Mouse (Mus musculus) ovary, postnatal 36 days (tissue): ENCODE measurements around the gene BC005624.
"Not testable (repeated sequence)": the region's sequence is repeated elsewhere in the genome, so short reads cannot be mapped to it uniquely, and the experiment has no call there.

Experiments used
- DNase-seq: peaks from one replicate; pipeline ENCODE4 v3.0.0; 2022; ENCODE audit warnings: low spot score, mixed read lengths

The BC005624 gene

DNA sequence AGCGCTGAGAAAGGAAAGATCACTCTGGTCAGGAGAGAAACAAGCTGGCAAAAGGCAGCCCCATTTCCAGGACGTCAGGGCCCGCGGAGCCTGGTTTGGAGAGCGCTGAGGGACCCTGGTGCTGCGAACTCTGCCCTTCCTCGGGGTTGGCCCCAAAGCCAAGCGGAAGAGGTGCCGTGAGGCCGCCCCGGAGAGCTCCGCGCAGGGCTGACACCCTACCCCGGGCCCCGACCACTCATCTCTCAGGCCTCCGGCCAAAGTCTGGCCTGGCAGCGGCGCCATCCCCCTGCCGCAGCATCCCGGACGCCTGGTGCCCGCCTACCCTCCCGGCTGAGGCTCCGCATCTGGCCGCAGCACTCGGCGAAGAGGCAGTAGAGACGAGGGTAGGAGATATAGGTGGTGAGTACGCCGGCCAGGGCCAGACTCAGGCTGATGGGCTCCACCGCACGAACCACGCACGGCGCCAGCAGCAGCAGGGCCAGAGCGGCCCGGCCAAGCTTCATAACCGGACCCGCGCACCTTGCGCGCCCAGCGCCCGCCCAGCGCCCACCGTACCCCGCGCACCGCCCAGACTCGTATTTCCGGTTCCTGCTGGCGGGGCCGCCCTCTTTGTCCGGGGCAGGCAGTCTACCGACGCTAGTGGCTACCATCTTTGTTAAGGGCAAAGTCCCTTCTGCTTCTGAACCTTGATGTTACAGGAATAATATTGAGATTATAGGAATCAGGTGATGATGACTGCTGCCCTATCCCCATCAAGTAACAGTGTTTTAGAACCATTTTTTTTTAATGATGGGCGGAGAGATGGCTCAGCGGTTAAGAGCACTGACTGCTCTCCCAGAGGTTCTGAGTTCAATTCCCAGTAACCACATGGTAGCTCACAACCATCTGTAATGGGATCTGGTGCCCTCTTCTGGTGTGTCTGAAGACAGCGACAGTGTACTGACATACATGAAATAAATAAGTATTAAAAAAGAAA, 14.4 kb downstream of the BC005624 start, which contains the start of gene Tor1a:
TSS of gene Tor1a (minus strand) at position 582 of the 976 bp plus-strand sequence.
- DNase-seq = peak; percentile 89

DNA sequence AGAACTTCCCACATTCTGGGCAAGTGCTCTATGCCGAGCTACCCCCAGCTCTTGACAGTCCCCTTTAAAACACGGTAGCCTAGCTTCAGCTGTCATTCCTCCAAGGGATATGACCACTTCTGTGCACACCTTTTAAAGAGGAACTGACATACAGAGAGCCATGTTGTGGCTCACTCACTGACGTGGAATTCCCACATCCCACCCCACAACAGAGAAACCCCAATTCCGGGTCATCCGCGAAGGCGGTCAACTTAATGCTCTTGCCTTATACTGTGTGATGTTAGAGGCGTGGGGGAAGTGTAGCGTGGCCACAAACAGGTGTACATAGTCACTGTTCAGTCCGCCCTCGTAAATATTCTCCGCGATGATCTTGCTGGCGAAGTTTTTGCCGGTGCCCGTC, 15.2 kb downstream of the BC005624 start:
- DNase-seq = no peak

DNA sequence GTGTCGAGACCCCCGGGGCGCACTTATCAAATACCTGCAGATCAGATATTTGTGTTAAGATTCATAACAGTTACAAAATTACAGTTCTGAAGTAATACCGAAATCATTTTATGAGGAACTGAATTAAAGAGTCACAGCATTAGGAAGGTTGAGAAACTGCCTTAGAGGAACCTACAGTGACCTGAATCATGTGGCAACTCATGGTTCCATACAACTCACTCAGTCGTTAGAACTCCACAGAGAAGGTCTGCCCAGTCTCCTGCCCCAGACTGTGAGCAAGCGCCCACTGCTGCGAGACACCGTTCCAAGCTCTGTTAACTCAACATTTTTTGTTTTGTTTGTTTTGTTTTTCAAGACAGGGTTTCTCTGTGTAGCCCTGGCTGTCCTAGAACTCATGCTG, 16.4 kb downstream of the BC005624 start:
- DNase-seq = no peak

DNA sequence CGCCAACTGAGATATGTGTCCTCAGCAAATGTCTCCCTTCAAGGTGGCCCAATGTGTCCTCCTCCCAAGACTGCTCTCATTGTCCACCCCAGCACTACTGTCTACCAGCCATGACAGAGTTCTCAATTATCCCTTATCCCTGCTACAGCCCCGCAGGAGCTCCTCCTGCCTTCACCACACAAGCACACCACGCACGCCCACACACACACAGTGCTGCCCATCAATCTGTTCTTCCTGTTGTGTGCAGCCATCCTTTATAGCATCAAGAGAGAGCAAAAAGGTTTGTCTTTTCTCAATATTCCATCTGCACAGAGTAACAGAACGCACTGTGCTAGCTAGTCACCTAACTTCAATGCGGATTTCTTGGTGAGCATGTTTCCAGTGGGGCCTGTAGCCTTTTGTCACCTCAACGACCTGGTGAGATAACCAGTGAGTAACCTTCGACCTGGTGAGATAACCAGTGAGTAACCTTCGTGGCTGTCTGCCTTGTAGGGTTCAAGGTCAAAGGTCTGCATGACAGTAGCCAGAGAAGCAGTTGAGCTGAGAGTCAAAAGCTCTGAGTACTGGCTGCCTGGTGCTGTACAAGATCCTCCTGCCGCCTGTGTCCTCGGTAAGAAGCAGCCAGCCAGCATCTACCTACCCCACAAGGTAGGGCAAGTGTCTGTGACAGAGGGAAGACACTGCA, 19.3 kb downstream of the BC005624 start:
- DNase-seq = no peak

DNA sequence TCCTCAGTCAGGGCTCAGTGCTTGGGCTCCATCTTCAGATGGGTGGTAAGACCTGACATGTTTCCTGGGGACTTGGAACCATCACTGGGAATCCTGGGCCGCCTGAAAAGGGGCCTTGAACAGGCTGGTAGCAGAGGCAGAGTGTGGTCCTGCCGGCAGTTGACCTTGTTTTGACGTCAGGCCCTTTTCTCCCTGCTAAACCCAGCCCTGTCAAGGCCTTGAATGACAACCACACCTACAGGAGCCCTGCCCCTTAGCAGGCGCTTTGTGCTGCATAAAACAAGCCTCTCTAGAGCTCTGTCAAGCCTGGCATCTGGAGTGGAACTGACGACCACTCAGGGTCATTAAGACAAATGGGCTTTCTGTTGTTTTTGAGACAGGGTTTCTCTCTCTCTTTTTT, 22.1 kb downstream of the BC005624 start:
- DNase-seq = no peak

DNA sequence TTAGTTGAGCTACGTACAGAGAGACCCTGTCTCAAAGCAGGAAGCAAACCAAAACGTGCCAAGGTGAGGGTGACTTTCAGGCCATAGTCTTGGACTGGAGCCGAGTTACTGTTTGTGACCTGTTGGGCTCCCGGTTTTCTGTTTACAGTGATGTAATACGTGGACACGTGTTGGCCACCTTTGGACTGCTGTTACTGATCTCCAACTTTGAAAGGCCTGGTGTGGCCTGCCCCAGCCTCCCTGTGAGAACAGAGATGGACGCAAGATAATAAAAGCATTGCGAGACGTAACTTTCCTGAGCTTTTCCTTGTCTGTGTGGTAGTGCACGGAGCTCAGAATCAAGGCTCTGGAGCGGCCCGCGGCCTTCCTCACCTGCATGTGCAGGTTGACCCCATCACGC, 23.3 kb downstream of the BC005624 start:
- no peak for DNase-seq

DNA sequence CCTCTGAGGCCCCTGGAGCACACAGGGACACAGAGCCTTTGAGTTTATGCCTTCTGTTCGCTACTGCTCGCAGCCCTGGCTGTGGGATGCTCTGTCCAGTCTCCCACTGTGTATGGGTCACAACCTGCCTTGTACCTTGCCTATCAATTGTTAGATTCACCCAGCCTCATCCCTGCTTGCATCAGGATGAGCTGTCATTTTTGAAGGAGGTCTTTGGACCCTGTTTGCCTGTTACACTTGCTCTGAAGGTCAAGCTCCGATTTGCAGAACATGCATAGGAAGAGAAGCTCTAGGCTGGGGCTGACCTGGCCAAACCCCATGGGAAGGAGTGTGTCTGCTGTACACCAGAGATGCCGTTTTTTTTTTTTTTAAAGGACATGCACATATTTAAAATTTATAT, 24.5 kb downstream of the BC005624 start:
- DNase-seq = no peak

DNA sequence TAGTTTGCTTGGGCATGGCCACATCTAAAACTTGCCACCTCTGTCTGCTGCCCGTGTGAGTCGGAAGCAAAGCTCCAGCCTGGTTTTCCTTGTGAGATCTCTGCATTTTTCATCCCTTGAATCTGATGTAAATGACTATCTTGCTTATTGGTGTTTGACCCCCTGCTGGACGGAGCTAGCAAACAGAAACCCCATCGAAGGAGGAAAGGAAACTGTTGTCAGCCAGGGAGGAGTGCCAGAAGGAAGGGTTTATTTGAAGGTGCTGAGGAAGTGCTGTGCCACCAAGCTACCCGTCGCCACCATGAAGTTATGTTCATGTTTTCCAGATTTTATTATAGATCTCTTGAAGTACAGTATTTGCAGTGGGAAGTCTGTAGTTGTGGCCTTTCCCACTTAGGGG, 27.2 kb downstream of the BC005624 start:
- no peak for DNase-seq

DNA sequence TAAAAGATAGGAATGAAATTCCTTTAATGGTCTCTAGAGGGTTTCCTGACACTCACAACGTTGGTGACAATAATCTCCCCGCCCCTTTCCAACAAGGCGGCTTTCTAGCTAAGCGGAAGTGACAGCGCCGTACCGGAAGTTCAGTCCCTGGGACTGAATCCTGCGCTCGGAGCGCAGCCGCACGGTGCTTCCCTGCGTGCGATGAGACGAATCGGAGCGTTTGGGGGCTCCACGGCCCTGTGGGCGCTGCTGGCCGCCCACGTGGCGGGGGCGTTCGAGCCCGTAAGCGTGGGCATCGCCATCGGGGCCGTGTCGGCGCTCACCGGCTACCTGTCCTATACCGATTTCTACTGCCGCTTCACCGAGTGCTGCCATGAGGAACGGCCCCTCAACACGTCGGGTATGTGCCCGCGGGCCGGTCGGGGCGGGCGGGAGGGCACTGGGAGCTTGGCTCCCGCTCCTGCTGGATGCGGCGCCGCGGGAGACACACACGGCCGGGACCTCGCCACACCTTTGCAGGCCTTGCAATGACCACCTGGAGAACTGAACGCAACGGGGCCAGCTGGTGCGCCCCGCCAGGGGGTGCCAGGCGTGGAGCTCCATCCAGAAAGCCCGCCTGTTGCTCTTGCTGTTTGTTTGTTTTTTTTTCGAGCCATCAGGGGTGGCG, 29.0 kb downstream of the BC005624 start, which contains the start of gene Tor1b:
TSS of gene Tor1b (plus strand) at position 136 of the 667 bp plus-strand sequence.
- DNase-seq = peak; percentile 78

DNA sequence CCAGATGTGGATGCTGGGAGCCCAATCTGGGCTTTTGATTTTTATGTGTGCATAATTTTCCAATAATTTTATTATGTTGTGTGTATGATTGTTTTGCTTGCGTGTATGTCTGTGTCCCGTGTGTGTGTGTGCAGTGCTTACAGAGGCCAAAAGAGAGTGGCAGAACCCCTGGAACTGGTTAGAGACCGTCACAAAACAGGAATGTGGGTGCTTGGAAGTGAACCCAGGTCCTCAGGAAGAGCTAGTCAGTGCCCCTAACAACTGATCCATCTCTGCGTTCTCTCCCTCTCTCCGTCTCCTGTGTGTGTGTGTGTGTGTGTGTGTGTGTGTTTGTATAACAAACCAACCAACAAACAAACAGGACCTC, 29.6 kb downstream of the BC005624 start:
- DNase-seq = no peak

DNA sequence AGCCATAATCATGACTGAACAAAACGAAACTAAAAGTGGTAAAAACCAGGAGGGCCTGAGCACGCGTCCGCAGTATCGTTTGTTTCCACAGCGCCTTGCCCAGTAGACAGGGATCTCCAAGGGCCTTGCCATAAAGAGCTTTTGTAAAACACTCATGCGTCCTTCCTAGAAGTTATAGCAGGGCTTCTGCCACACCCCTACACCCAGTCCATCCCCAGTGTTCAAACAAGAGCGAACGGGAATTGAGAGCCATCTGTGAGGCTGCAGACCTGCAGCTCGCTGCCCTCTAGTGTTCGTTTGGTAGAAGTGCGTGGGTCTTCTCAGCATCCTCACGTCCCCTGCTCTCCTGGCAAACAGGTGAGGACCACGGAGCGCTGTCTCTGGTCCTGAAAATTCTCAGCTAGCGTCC, 39.4 kb downstream of the BC005624 start:
- DNase-seq = peak; percentile 58

DNA sequence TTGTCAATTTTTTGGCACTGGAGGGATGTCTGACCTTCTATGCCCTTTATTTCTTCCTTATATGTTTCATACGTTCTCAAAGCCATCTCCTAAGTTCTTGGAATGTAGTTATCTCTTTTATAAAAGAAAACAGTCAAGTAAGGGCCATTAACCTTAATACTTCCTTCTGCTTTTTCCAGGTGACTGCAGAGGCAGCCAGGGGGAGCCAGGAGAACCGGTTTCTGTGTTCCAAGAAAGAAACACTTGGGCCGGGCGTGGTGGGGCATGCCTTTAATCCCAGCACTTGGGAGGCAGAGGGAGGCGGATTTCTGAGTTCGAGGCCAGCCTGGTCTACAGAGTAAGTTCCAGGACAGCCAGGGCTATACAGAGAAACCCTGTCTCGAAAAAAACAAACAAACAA, 39.9 kb downstream of the BC005624 start:
- DNase-seq = not testable (repeated sequence)

DNA sequence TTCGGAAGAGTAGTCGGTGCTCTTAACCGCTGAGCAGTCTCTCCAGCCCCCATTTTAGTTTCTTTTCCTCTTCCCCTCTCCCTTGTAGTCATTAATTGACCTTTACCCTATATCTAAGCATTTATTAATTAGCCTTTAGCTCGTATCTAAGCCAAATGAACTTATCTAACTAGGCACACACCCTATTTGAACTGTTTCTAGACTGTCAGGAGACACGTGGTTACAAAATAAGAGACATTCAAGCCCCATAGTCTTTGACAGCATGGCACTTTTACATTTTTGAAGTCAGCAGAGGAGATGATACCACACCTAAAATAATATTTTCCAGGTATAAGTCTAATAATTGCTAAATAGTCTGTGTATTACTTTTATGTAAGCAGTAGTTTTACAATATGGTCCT, 40.4 kb downstream of the BC005624 start:
- no peak for DNase-seq

DNA sequence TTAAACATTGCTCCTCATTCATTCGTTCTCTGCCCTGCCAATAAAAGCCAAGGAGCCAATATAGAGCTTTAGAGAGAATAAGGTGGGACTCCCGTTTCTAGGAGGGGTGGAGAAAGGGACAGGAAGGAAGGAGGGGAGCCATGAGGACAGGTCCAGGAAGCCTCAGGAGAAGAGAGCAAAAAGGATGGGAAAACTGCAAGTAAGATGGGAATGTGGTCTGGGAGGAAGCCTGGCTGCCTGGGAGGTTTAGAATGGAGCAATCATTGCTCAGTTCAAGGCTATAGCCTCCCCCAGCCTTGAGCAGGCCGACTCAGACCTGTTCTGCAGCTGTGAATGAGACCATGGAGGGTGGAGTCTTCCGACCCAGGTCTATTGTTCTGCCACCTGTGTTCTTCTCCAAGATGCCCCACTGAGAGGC, 43.4 kb downstream of the BC005624 start:
- DNase-seq = no peak

DNA sequence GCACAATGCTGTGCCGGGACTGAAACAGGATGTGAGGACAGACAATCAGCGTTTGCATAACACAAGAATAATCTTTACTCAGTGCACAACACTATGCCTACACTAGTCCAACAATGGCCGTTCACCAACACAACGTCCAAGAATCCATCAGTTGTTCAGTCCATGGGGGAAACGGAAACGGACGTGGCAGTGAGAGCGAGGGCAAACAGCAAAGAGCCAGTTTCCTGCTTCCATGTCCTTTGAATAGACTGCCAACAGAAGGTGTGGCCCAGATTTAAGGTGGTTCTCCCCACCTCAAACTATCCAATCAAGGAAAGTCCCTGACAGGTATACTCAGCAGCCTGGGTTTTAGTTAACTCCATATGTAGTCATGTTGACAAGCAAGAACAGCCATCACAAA, 44.3 kb downstream of the BC005624 start:
- no peak for DNase-seq

DNA sequence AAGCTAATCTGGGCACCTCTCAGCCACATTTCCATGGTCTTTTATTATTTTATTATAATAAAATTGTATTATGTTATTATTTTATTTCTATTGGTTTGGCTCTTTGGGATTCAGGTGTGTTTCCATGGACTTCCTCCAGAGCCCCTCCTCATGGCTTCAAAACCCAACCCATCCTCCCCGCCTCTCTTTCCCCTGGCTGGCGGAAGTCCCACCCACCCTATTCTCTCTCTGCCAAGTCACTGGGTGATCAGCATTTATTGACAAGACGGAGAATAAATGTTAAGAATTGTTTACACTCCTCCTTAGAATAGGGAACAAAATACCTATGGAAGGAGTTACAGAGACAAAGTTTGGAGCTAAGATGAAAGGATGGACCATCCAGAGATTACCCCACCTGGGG, 45.2 kb downstream of the BC005624 start:
- DNase-seq = no peak

DNA sequence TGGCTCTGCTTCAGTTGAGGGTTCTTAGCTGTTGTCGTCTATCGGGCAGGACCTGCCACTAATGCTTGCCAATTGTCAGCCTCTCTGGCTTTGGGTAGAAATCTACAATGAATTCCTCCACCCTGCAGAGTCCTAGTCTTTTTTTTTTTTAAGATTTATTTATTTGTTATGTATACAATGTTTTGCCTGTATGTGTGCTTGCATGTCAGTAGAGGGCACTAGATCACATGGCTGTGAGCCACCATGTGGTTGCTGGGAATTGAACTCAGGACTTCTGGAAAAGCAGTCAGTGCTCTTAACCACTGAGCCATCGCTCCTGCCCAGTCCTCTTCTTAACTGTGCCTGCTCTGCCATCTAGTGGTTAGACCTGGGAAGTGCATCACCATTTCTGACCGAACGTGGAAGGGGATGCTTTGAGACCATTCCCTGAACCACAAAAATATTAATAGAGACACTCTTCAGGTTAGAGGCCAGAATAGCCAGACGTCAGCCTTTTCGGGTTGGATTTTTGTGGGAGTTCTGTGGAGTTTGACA, 48.0 kb downstream of the BC005624 start:
- peak; percentile 69 for DNase-seq

DNA sequence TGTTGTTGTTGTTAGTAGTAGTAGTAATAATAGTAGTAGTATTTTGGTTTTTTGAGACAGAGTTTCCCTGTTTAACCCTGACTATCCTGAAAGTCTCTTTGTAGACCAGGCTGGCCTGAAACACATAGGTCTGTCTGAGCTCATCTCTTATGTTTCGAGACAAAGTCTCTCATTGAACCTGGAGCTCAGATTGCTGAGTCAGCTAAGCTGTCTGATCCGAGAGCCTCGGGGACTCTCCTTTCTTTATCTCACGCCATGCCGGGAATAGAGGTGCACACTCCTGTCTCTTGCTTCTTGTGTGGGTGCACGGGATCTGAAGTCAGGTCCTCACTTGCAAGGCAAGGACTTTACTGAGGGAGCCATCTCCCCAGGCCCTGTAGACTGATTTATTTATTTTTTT, 49.0 kb downstream of the BC005624 start:
- DNase-seq = no peak

DNA sequence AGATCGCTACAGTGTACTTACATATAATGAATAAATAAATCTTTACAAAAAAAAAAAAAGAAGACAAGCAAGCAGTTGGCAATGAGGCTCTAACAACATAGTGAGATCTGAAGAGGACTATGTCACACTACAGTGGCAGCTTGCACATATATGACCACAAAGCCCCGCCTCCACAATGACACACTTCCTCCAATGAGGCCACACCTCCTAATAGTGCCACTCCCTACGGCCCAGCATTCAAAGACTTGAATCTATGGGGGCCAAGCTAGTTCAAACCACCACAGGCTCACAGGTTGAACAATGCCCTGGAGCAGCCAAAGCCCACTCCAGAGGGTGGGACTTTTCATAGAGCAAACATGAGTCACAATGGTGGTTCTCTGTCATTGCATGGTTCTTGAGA, 50.1 kb downstream of the BC005624 start:
- DNase-seq = no peak

DNA sequence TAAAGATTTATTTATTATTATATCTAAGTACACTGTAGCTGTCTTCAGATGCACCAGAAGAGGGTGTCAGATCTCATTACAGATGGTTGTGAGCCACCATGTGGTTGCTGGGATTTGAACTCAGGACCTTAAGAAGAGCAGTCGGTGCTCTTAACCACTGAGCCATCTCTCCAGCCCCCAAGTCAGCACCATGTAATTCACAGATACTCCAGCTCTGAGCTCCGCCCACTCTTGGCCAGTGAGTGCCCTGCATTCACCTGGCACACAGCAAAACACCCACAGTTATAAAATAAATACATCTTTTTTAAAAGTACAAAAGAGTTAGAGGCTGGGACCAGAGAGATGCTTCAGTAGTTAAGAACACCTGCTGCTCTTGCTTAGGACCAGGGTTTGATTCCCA, 51.2 kb downstream of the BC005624 start:
- DNase-seq = not testable (repeated sequence)

DNA sequence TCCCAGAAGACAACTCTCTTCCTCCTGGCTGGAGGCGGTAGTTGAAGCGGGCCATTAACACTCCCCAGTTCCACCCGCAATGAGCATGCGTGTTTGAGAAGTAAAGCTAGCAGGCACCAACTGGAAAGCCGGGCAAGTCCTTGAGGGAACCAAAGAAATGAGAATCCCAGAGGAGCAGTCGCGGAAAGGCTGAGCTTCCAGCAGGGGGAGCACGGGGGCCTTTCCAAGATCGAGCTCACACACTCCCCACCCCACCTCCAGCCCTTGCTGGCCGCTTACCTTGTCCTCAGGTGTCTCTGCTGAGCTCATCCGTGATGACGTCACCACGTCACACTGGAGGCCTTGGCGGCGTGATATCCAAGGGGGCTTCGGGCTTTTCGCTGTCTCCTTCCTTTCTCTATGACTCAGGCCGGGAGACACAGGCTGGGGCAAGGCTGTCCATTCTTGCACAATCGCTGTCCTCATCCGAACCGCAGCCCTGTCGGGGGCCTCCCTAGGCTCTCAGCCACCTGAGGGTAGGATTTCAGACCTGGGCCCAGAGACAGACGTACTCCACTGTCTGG, 52.4 kb downstream of the BC005624 start, which contains the start of gene Ptges:
TSS of gene Ptges (minus strand) at position 381 of the 563 bp plus-strand sequence.
- DNase-seq = peak; percentile 80
